Mouse (Mus musculus) granulocyte monocyte progenitor cell, adult 5-6 weeks (primary cell): ENCODE data around the gene Il34. TPM values are rescaled to one million over a fixed set of nuclear protein-coding genes. Genes with fewer than 3 reads are reported as not detected.

Experiments used
- total RNA-seq, 2 experiments: library from RNA; stranded (forward) in 1 of 2; stranded (reverse) in 1 of 2; fragments of 200-712, 200-1000 nt in 1 of 2; fragments of >200 nt in 1 of 2; fragmentation: Nextera tagmentation in 1 of 2; gene quantifications; 2 replicates each; pipeline ENCODE4 v1.2.3; 2014 to 2017

Il34 gene
- total RNA-seq, 2 experiments from 2014 or later = not detected

Other genes starting within 250 kb of the Il34 start
- 50.5 and 58.3 TPM in 2 replicates for gene Vac14, start 187.3 kb downstream of the Il34 start, total RNA-seq (2014; fragmentation: Nextera tagmentation)
- gene Vac14, start 187.3 kb downstream of the Il34 start, total RNA-seq (2017) = 25.2 and 37.3 TPM in 2 replicates
- gene Mtss1l, start 84.4 kb downstream of the Il34 start, total RNA-seq (2014; fragmentation: Nextera tagmentation) = 0.28 TPM in 1 of 2 replicates, not detected in the other
- gene Mtss1l, start 84.4 kb downstream of the Il34 start, total RNA-seq (2017) = 0.22 TPM in 1 of 2 replicates, not detected in the other
- 31.2 and 35.3 TPM in 2 replicates for gene Cog4, start 40.7 kb upstream of the Il34 start, total RNA-seq (2014; fragmentation: Nextera tagmentation)
- gene Cog4, start 40.7 kb upstream of the Il34 start, total RNA-seq (2017) = 25.1 and 40.6 TPM in 2 replicates
- 149 and 187 TPM in 2 replicates for gene Sf3b3, start 40.9 kb upstream of the Il34 start, total RNA-seq (2014; fragmentation: Nextera tagmentation)
- gene Sf3b3, start 40.9 kb upstream of the Il34 start, total RNA-seq (2017) = 174 and 176 TPM in 2 replicates
- gene Fuk, start 96.6 kb upstream of the Il34 start, total RNA-seq (2014; fragmentation: Nextera tagmentation) = 3.9 and 4.4 TPM in 2 replicates
- 1.8 and 4.0 TPM in 2 replicates for gene Fuk, start 96.6 kb upstream of the Il34 start, total RNA-seq (2017)
- 8.3 and 9.4 TPM in 2 replicates for gene St3gal2, start 114.0 kb upstream of the Il34 start, total RNA-seq (2014; fragmentation: Nextera tagmentation)
- gene St3gal2, start 114.0 kb upstream of the Il34 start, total RNA-seq (2017) = 3.3 and 4.3 TPM in 2 replicates
- gene Ddx19a, start 191.9 kb upstream of the Il34 start, total RNA-seq (2014; fragmentation: Nextera tagmentation) = 72.5 and 80.3 TPM in 2 replicates
- 40.9 and 43.1 TPM in 2 replicates for gene Ddx19a, start 191.9 kb upstream of the Il34 start, total RNA-seq (2017)
- 7.8 and 22.1 TPM in 2 replicates for gene Ddx19b, start 225.8 kb upstream of the Il34 start, total RNA-seq (2014; fragmentation: Nextera tagmentation)
- 13.5 and 16.9 TPM in 2 replicates for gene Ddx19b, start 225.8 kb upstream of the Il34 start, total RNA-seq (2017)
- 30.7 and 40.0 TPM in 2 replicates for gene Aars, start 227.2 kb upstream of the Il34 start, total RNA-seq (2014; fragmentation: Nextera tagmentation)
- gene Aars, start 227.2 kb upstream of the Il34 start, total RNA-seq (2017) = 44.4 and 45.5 TPM in 2 replicates